Mouse (Mus musculus) embryo, embryonic 11 days (tissue): ENCODE results near the gene Rxylt1.

ENCODE experiments used
- DNase-seq: peaks from one replicate; pipeline ENCODE4 v3.0.0-alpha.2; 2015

Rxylt1 gene

DNA sequence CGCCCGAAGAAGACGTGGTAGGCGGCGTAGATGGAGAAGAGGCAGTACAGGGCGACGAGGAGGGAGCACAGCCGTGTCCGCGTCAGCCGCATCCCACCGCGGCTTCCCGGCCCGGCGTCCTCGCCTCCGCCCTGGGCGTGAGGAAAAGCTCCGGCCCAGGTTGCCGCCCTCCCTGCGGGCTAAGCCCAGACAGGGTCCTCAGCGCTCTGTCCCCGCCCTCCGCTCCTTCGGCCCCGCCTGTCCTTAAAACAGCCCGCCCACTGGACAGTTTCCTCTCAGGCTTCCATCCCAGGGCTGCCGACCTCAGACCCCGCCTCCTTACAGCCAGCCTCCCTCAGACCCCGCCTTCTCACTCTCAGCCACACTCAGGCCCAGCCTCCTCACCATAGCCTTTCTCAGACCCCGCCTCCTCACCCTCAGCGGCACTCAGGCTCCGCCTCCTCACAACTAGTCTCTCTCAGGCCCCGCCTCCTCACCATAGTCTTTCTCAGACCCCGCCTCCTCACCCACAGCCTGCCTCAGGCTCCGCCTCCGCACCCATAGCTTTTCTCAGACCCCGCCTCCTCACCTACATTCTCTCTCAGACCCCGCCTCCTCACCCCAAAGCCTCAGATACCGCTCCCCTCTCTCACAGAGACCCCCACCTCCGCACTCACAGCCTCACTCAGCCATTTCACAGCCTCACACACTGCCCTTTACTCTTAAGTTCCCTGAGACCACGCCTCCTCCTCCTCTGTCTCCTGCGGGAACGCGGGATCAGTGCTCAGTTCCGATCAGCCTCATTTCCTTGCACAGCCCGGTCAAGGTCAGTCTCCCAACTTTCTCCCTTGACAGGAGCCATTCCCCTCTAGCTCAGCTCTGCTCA lies at the start of gene Rxylt1:
Gene Rxylt1 (minus strand): TSS at position 392 of the 865 bp plus-strand sequence.
- DNase-seq = peak; percentile 97

DNA sequence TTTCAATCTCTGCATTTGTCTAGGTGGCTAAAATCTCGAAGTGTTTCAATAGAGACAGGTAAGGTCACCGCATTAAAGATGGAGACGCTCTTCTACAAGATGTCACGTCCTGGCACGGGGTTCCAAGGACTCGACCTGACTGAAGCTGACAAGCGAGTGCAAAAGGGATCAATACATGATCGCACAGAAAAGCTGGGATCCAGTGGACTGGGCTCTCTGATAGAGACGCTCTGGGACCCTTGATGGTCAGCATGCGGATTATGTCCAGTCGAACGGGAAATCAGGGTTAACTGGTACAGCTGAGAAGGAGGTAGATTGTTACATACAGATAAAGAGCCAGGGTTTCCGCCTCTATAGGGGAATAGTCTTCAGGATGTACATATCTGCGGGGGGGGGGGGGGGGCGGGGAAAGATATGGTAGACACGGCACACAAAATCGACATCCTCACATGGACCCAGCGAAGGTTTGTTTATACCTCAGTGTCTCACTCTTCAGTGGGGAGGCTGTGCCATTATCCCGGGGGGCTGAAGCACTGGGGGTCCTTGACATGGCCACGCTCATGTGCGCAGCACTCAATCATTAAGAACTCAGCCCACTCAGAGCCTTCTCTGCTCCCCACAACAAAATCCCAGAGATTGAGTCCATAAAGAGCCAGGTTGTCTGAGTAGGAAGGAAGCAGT lies 24.3 kb upstream of the Rxylt1 start:
- DNase-seq = no peak

GRCm38 (mm10) chr10:122120500-122121289 lies 23.5 kb upstream of the Rxylt1 start:
- peak; percentile 24 for DNase-seq

GRCm38 (mm10) chr10:122119451-122119850 lies 22.3 kb upstream of the Rxylt1 start:
- no peak for DNase-seq

- no peak for DNase-seq
Measured at GRCm38 (mm10) chr10:122116636-122117035, 19.5 kb upstream of the Rxylt1 start.

- DNase-seq = no peak
Measured at GRCm38 (mm10) chr10:122106633-122107028, 9.5 kb upstream of the Rxylt1 start.

GRCm38 (mm10) chr10:122105889-122106632 lies 8.9 kb upstream of the Rxylt1 start:
- DNase-seq = no peak

GRCm38 (mm10) chr10:122105407-122105806 lies 8.2 kb upstream of the Rxylt1 start:
- DNase-seq = peak; percentile 69

DNA sequence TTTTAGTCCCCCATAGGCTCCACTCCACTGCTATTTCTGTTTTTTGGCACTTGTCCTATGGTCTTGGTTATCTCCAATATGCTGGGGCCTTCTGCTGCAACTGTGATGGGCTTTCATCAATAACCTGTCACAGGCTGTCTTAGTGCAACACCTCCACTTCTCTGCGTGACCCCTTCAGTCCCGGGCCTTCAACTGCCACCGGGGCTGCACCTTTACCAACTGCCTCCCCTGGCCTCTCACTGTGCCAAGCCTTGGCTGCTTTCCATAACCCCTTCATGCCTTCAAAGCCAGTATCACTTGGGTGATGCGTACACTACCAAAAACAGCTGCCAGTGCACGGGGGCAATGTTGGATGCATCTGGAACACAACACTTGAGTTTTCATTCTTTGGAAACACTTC lies 5.5 kb upstream of the Rxylt1 start:
- no peak for DNase-seq

DNA sequence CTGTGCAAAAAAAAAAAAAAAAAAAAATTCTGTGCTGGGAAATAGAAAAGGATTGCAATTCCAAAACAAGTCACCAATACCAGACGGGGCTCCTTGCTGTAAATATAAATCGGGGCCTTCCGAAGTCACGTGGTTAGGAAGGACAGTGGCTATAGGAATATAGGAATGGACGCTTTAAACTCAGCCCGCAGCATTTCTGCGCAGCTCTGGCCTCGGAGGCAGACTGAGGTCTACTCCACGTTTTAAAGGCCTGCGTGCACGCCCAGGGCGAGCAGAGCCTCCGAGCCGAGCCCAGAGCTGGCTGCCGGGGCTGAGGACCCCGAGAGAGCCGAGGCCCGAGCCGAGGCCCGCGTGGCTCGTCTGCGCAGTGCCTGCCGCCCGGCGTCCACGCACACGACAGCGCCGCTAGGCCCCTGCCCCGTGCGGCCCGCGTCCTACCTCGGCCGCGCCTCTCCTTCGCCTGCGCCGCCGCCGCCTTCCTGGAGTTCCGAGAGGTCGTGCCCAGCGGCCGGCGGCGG lies 650 bp downstream of the Rxylt1 start:
- DNase-seq = peak; percentile 81

- DNase-seq = no peak
Measured at GRCm38 (mm10) chr10:122090472-122090871, 6.7 kb downstream of the Rxylt1 start.

DNA sequence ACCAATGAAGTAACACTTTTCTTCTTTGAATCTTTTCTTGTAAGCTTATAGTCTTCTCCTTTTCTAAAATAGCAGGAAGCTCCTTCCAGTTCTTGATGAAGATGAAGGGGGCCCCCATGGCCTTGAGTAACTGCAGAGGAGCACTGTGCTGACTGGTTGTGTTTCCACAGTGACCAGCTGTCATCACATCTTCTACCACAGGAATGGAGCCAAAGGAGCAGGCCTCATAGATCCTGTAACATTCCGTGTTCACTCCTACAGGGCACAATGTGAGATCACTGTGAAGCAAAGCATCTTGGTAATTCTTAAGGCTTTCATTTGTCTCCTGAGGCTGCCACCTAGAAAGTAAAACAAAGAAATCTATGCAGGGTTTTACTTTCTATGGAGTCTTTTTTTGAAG lies 15.8 kb downstream of the Rxylt1 start:
- no peak for DNase-seq

DNA sequence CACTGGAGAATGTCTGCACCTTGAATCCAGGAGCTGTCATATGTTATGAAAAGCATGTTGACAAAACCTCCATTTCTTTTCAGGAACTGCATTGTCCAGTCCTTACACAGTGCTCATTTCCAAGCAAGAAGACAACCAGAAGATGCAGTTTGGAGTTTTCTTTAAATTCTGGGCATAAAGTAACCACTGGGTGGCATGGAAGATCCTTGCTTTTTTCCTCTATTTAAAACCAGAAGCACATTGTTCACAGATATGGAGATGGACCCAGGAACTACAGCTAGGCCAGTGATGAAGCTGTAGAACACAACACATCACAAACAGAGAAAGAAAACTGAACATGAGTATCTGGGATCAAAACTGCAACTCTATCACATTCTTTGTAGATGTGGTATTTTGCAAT lies 28.0 kb downstream of the Rxylt1 start:
- no peak for DNase-seq

- no peak for DNase-seq
Measured at GRCm38 (mm10) chr10:122055826-122056225, 41.3 kb downstream of the Rxylt1 start.

GRCm38 (mm10) chr10:122054535-122054934 lies 42.6 kb downstream of the Rxylt1 start:
- peak; percentile 77 for DNase-seq

DNA sequence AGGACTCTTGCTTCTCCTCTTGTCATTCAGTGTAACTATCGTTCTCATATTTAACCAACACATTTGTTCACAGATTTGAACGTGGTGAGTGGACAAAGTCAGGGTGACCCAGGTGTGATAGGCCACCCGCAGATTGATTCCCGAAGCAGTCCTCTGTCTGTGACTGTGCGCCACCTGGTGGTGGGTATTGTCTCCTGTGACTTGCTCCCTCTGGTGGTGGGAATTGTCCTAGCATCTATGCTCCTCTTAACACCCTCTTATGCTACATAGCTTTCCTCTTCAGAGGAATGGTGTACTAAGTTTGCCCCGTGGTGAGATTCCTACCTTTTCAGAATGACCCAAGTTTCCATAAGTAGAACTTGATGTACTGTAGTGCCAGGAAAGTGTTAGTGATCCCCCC lies 45.3 kb downstream of the Rxylt1 start:
- peak; percentile 85 for DNase-seq

- peak; percentile 88 for DNase-seq
Measured at GRCm38 (mm10) chr10:122047727-122048365, 49.3 kb downstream of the Rxylt1 start.

DNA sequence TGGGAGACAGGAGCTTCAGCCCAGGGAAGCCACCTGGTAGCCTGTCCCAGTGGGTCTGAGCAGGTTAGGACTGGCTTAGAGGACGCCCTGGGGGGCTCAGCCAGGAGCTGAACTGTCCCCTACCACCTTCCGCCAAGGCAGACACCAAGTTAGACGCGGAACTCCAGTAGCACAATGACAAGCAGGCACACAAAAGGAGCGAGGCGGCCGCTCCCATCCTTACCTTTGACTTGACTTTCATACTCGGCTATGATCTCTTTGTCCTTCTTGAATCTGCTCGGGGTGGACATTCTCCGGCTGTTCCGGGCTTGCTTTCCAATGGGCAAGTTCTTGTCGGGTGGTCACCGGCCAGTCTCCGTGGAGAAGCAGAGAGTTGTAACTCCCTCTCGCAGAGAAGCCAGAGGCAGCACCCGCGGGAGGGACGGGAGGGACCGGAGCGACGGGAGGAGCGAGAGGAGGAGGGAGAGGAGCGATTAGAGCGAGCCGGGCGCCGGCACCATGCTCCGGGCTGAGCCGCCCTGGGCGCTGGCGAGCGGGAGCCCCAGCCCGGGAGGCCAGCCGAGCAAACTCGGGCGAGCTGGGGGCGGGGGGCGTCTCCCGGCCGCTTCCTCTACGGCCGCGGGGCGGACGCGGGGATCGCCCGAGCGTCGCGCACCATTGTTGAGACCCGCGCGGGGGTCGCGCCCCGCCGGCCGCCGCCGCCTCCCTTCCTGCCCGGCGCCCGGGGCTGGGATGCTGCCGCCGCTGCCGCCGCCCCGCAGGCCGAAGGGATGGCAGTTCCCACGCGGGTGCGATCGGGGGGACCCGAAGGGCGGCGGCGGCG lies 50.1 kb downstream of the Rxylt1 start, which contains the start of gene Srgap1:
Gene Srgap1 (minus strand): TSS at position 412 of the 823 bp plus-strand sequence.
- DNase-seq = peak; percentile 78

DNA sequence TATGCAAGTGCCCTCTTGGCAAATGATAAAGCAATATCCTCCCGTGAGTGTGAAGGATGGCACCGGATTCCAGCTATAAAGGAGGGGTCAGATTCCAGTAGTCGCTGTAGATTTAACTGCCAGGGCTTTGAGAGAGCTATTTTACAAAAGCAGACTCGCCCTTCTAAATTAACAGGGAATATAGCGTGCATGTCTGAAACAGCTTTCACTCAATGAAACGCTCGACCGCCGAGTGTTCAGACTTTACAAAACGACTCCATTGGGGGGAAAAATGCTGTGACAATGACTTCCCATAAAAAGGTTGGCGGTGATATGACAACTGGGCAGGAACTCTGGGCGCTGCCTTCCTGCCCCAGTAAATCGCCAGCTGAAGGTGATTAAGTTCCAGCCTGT lies 50.7 kb downstream of the Rxylt1 start:
- DNase-seq = no peak

DNA sequence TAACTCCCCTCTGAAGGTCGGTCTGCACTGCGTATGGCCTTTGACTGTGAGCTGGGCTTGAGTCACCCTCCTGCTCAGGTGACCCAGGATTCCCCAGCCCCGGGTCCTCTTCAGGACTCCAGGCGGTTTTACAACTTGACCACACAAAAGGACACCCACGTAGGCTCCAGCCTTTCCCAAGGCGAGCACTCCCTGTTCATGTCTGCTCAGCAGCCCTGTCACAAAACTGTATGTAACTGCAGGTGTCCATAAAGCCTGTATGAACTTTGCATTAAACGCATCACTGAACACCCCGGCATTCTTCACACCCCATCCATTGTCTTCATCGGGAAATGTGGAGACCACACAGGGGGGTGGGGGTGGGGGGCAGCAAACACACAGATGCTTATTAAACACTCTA lies 51.2 kb downstream of the Rxylt1 start:
- DNase-seq = peak; percentile 33

DNA sequence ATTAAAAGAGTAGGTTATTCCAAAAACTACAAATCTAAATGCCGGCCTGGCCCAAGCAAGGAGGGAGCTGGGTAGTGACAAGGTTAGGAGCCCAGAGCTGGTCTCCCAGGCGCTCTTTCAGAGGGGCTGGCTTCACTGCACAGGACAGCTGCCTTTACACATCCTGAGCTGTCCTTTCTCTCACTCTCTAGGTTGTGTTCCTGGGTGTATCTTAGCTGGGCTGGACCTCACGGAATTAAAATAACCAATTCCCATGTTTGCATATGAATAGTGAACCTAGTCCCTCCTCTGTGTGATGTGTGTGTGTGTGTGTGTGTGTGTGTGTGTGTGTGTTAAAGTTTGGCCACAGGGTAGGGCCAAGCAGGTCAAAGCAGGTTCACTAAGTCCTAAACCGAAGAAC lies 52.2 kb downstream of the Rxylt1 start:
- no peak for DNase-seq
